18 mouse cellular contexts compared by ENCODE assay signal in the genomic region with DNA sequence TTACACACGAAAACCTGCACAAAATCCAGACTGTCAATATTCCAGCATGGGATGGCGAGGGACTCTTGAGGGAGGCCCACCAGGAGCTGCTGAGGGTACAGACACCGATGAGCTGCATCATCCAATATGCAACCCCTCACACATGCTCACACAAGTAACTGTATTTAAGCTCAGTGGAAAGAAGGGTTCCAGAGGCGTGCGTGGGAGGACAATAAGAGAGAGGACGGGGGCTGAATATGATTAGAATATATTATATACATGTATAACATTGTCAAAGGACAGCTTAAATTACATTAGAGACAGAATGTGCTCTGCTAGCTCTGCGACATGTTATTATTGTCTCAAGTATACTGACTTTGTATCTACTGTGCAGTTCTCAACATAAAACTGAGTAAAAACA.
DNase-seq lines count a peak whose midpoint lies in the region; ATAC-seq lines count a peak whose summit lies in the region.
"Had no signal": no experiment of that assay in that cellular context is flagged by ENCODE, and none has a peak within 500 bp of the region (broad histone marks: within the 10 kb centered on the region; RNA-seq: fewer than 3 reads in every experiment).

No protein-coding gene starts in this region.

- ATAC-seq in frontal cortex, adult (ENCODE audit: low TSS enrichment): peak; percentile 48
- ATAC-seq: activated CD4-positive, CD25-positive, alpha-beta regulatory T cell, adult 4 months; forebrain, embryonic 14.5 days; forebrain, postnatal 0 days had no signal

- DNase-seq in frontal cortex, postnatal 36 days (ENCODE audit: low spot score in 2 of 2): no peak
- peak; percentile 27 to 28 for DNase-seq in left cerebral cortex, adult 9 months (ENCODE audit: low spot score in 2 of 2)
- no peak for DNase-seq in left cerebral cortex, adult 11 months (ENCODE audit: low spot score)
- peak; percentile 15 to 22 for DNase-seq in right cerebral cortex, adult 2 months (ENCODE audit: low spot score in 2 of 2)
- no peak for DNase-seq in right cerebral cortex, postnatal 4 days
- DNase-seq in kidney, postnatal 4 days: no peak
- DNase-seq in gastrocnemius, adult 8-10 months (ENCODE audit: low spot score in 2 of 2): no peak
- DNase-seq: adrenal gland, adult 8-10 months; adrenal gland, postnatal 25 days; cerebellum, adult 2 months; cerebellum, adult 9-11 months; cerebellum, postnatal 25 days; forebrain, postnatal 0 days; gastrocnemius, postnatal 14 days; heart, adult 11 months had no signal

Comparison
In these comparisons a context has a peak if more than half of its experiments do, and no peak if none do; other contexts are left out.
1. DNase-seq: peak in left cerebral cortex, adult 9 months (2 of 2) and right cerebral cortex, adult 2 months (2 of 2); none in frontal cortex, postnatal 36 days (0 of 2), left cerebral cortex, adult 11 months (single experiment), right cerebral cortex, postnatal 4 days (single experiment), kidney, postnatal 4 days (0 of 2) and gastrocnemius, adult 8-10 months (0 of 2).